ENCODE assay signal across 8 mouse cellular contexts in genomic region chr11:17306007-17306891, GRCm38 (mm10). TPM values are rescaled to one million over a fixed set of nuclear protein-coding genes. Genes with fewer than 3 reads are reported as not detected.
DNase-seq lines count a peak whose midpoint lies in the region; ATAC-seq and TF ChIP-seq lines count a peak whose summit lies in the region.

No protein-coding gene starts in this region.

- H3K4me1 ChIP-seq in heart, adult 2 months (ENCODE audit: control insufficient read depth, insufficient read depth, low read length), result no peaks in the 10 kb centered on the region; the same call in 1 of the 2 replicates
- no peaks in the 10 kb centered on the region for H3K4me1 ChIP-seq in heart, embryonic 12.5 days (replicated peaks)
- no peaks in the 10 kb centered on the region for H3K4me1 ChIP-seq in liver, embryonic 12.5 days

- no peaks in the 10 kb centered on the region for H3K36me3 ChIP-seq in heart, adult 2 months (ENCODE audit: control insufficient read depth, insufficient read depth, low read length)
- H3K36me3 ChIP-seq in heart, embryonic 12.5 days, result no peaks in the 10 kb centered on the region
- no peaks in the 10 kb centered on the region for H3K36me3 ChIP-seq in liver, embryonic 12.5 days

- H3K27ac ChIP-seq in heart, adult 2 months, result no peak overlapping the region
- H3K27ac ChIP-seq in heart, embryonic 12.5 days (ENCODE audit: poor library complexity, severe bottlenecking), result no peak overlapping the region
- no peak overlapping the region for H3K27ac ChIP-seq in liver, embryonic 12.5 days

- H3K4me3 ChIP-seq in heart, adult 2 months, result no peak overlapping the region
- H3K4me3 ChIP-seq in heart, embryonic 12.5 days, result no peak overlapping the region
- no peak overlapping the region for H3K4me3 ChIP-seq in liver, embryonic 12.5 days

- no peak for ATAC-seq in heart, embryonic 12.5 days (ENCODE audit: insufficient number of reproducible peaks, low FRiP score)
- ATAC-seq in liver, embryonic 12.5 days, result no peak

- no peak overlapping the region for H3K4me2 ChIP-seq in heart, embryonic 12.5 days
- H3K4me2 ChIP-seq in liver, embryonic 12.5 days, result no peak overlapping the region

- no peaks in the 10 kb centered on the region for H3K79me2 ChIP-seq in heart, adult 2 months (replicated peaks; ENCODE audit: control insufficient read depth, insufficient read depth, low read length)

- 46% methylated on average over 8 of the region's 8 CpGs for WGBS in heart, adult 2 months
- 65% methylated on average over 8 of the region's 8 CpGs for WGBS in heart, embryonic 12.5 days
- WGBS in liver, embryonic 12.5 days (ENCODE audit: insufficient replicate concordance), result 54% methylated on average over 8 of the region's 8 CpGs

- H3K27me3 ChIP-seq in heart, adult 2 months (ENCODE audit: control insufficient read depth, insufficient read depth, low read length), result no peaks in the 10 kb centered on the region
- H3K27me3 ChIP-seq in heart, embryonic 12.5 days (replicated peaks), result no peaks in the 10 kb centered on the region
- no peaks in the 10 kb centered on the region for H3K27me3 ChIP-seq in liver, embryonic 12.5 days (replicated peaks)

- no peak for TF ChIP-seq CTCF in heart, adult 2 months (IDR thresholded peaks at IDR 0.05)

- TF ChIP-seq EP300 in heart, adult 2 months (IDR thresholded peaks at IDR 0.05; ENCODE audit: insufficient read depth, low read depth, low read length), result no peak

- intact Hi-C loops in heart, adult 2 months (cut with DNase I), result no loop called here

- H3K9ac ChIP-seq in heart, adult 2 months (ENCODE audit: low read depth, low read length), result no peak overlapping the region
- H3K9ac ChIP-seq in heart, embryonic 12.5 days, result no peak overlapping the region
- no peak overlapping the region for H3K9ac ChIP-seq in liver, embryonic 12.5 days

- no peaks in the 10 kb centered on the region for H3K9me3 ChIP-seq in heart, embryonic 12.5 days (replicated peaks)
- no peaks in the 10 kb centered on the region for H3K9me3 ChIP-seq in liver, embryonic 12.5 days (replicated peaks)

- DNase-seq in heart, adult 2 months, result peak; percentile 58 to 68
- peak; percentile 64 for DNase-seq in brain, embryonic 18.5 days (ENCODE audit: low read depth, low spot score)
- DNase-seq in gastrocnemius, postnatal 10 days, result peak; percentile 40
- DNase-seq in left cerebral cortex, adult 18-20 months (ENCODE audit: low spot score in 2 of 2), result peak; percentile 28 to 65
- peak; percentile 34 for DNase-seq in ovary, postnatal 14 days (ENCODE audit: low spot score)
- no peak for DNase-seq in embryo, embryonic 10 days (ENCODE audit: low spot score)

- TF ChIP-seq POLR2A in heart, adult 2 months (IDR thresholded peaks at IDR 0.05; ENCODE audit: insufficient read depth, low read depth, low read length), result no peak

RNA-seq across cellular contexts. Expression of gene C1d, which starts 48.9 kb away (rescaled TPM):
- total RNA-seq in heart, adult 2 months (2021), result 10 to 100 TPM; 32.1 to 34.3 TPM
- 22.7 and 25.6 TPM in 2 replicates for polyA plus RNA-seq in heart, adult 2 months (2012; rRNA removed)
- polyA plus RNA-seq in heart, embryonic 12.5 days (2016; fragmentation: Nextera tagmentation; extraction: Ambion mirVana), result 81.1 and 81.5 TPM in 2 replicates
- total RNA-seq in gastrocnemius, postnatal 10 days (2021), result 10 to 100 TPM; 43.7 to 45.8 TPM
- total RNA-seq in left cerebral cortex, adult 18-20 months (2021), result 10 to 100 TPM; 45.0 to 45.9 TPM
- polyA plus RNA-seq in liver, embryonic 12.5 days (2016; fragmentation: Nextera tagmentation; extraction: Ambion mirVana), result 56.5 and 56.6 TPM in 2 replicates
